In genomic region chr6:72965199-72965598, GRCm38 (mm10) we compare ENCODE assay signal across 28 mouse cellular contexts.
"Had no signal": no experiment of that assay in that cellular context is flagged by ENCODE, and none has a peak within 500 bp of the region (broad histone marks: within the 10 kb centered on the region; RNA-seq: fewer than 3 reads in every experiment).

No protein-coding gene starts in this region.

- H3K27ac ChIP-seq: embryonic facial prominence, embryonic 10.5 days; embryonic facial prominence, embryonic 12.5 days; embryonic facial prominence, embryonic 13.5 days; embryonic facial prominence, embryonic 15.5 days; forebrain, embryonic 10.5 days; forebrain, embryonic 12.5 days; forebrain, embryonic 13.5 days; forebrain, embryonic 15.5 days; gastrocnemius, adult 2 months had no signal

- H3K9ac ChIP-seq: embryonic facial prominence, embryonic 12.5 days; embryonic facial prominence, embryonic 13.5 days; embryonic facial prominence, embryonic 15.5 days; forebrain, embryonic 12.5 days; forebrain, embryonic 13.5 days; forebrain, embryonic 15.5 days; forebrain, postnatal 0 days had no signal

- H3K4me1 ChIP-seq: forebrain, embryonic 13.5 days; forebrain, embryonic 15.5 days had no signal

- H3K9me3 ChIP-seq: embryonic facial prominence, embryonic 10.5 days; embryonic facial prominence, embryonic 12.5 days; embryonic facial prominence, embryonic 13.5 days; embryonic facial prominence, embryonic 15.5 days; forebrain, embryonic 10.5 days; forebrain, embryonic 12.5 days; forebrain, embryonic 13.5 days; forebrain, embryonic 15.5 days had no signal

- H3K27me3 ChIP-seq: embryonic facial prominence, embryonic 12.5 days; embryonic facial prominence, embryonic 13.5 days; embryonic facial prominence, embryonic 15.5 days; forebrain, embryonic 12.5 days; forebrain, embryonic 13.5 days; forebrain, embryonic 15.5 days had no signal

- H3K4me2 ChIP-seq: embryonic facial prominence, embryonic 12.5 days; embryonic facial prominence, embryonic 13.5 days; embryonic facial prominence, embryonic 15.5 days; forebrain, embryonic 12.5 days; forebrain, embryonic 13.5 days; forebrain, embryonic 15.5 days had no signal

- DNase-seq: cerebellum, adult 18-20 months; cerebellum, adult 2 months; cerebellum, adult 8-10 months; cerebellum, adult 9-10 months; cerebellum, adult 9-11 months; cerebellum, postnatal 10 days; cerebellum, postnatal 14 days; cerebellum, postnatal 25 days; cerebellum, postnatal 36 days; embryo, embryonic 11 days; forebrain, postnatal 0 days; gastrocnemius, adult 2 months; gastrocnemius, postnatal 10 days; gastrocnemius, postnatal 14 days; gastrocnemius, postnatal 25 days; gastrocnemius, postnatal 36 days; heart, adult 18-20 months had no signal

- ATAC-seq: forebrain, embryonic 13.5 days; forebrain, embryonic 14.5 days; forebrain, embryonic 15.5 days; forebrain, embryonic 16.5 days; forebrain, postnatal 0 days had no signal

- H3K4me3 ChIP-seq: embryonic facial prominence, embryonic 10.5 days; embryonic facial prominence, embryonic 12.5 days; embryonic facial prominence, embryonic 13.5 days; embryonic facial prominence, embryonic 15.5 days; erythroblast, embryonic 14.5 days; forebrain, embryonic 10.5 days; forebrain, embryonic 12.5 days; forebrain, embryonic 13.5 days; forebrain, embryonic 15.5 days; gastrocnemius, adult 2 months had no signal

- H3K36me3 ChIP-seq: embryonic facial prominence, embryonic 10.5 days; embryonic facial prominence, embryonic 12.5 days; embryonic facial prominence, embryonic 13.5 days; embryonic facial prominence, embryonic 15.5 days; forebrain, embryonic 10.5 days; forebrain, embryonic 12.5 days; forebrain, embryonic 15.5 days had no signal
